Mouse (Mus musculus) right cerebral cortex, adult 2 months (tissue): ENCODE data around the gene Slc22a21.
"Not testable (repeated sequence)": the region's sequence is repeated elsewhere in the genome, so short reads cannot be mapped to it uniquely, and the experiment has no call there.

ENCODE experiments used
- DNase-seq, 2 experiments: peaks; one replicate each; pipeline ENCODE4 v3.0.0; 2021 to 2022; ENCODE audit warnings: low spot score in 2 of 2

The Slc22a21 gene

GRCm38 (mm10) chr11:54002147-54002760 lies 22.1 kb upstream of the Slc22a21 start:
- DNase-seq, result peak; percentile 81 to 82

- DNase-seq, result no peak
These were observed 17.5 kb upstream of the Slc22a21 start for GRCm38 (mm10) chr11:53997661-53998060.

GRCm38 (mm10) chr11:53992264-53992663 lies 12.1 kb upstream of the Slc22a21 start:
- DNase-seq, result no peak

GRCm38 (mm10) chr11:53989232-53989631 lies 9.1 kb upstream of the Slc22a21 start:
- DNase-seq, result no peak

GRCm38 (mm10) chr11:53988081-53988480 lies 7.9 kb upstream of the Slc22a21 start:
- no peak for DNase-seq

GRCm38 (mm10) chr11:53981396-53981795 lies 1.3 kb upstream of the Slc22a21 start:
- no peak for DNase-seq

- not testable (repeated sequence) for DNase-seq
These were observed 710 bp downstream of the Slc22a21 start for GRCm38 (mm10) chr11:53979456-53979787.

GRCm38 (mm10) chr11:53977672-53978071 lies 2.5 kb downstream of the Slc22a21 start:
- DNase-seq, result no peak

GRCm38 (mm10) chr11:53975559-53975958 lies 4.6 kb downstream of the Slc22a21 start:
- DNase-seq, result no peak

- peak in 1 of 2 experiments; percentile 5 for DNase-seq
These were observed 21.1 kb downstream of the Slc22a21 start for GRCm38 (mm10) chr11:53958984-53959383.

GRCm38 (mm10) chr11:53958176-53958575 lies 22.0 kb downstream of the Slc22a21 start:
- peak; percentile 3 to 5 for DNase-seq

- no peak for DNase-seq
These were observed 23.5 kb downstream of the Slc22a21 start for GRCm38 (mm10) chr11:53956636-53957035.

GRCm38 (mm10) chr11:53954653-53955052 lies 25.5 kb downstream of the Slc22a21 start:
- DNase-seq, result no peak

- DNase-seq, result peak in 1 of 2 experiments; percentile 10
These were observed 30.0 kb downstream of the Slc22a21 start for GRCm38 (mm10) chr11:53950133-53950532.

- not testable (repeated sequence) for DNase-seq
These were observed 48.2 kb downstream of the Slc22a21 start for GRCm38 (mm10) chr11:53931944-53932318.

GRCm38 (mm10) chr11:53931091-53931943 lies 48.8 kb downstream of the Slc22a21 start:
- peak; percentile 43 to 64 for DNase-seq

- DNase-seq, result no peak
These were observed 50.4 kb downstream of the Slc22a21 start for GRCm38 (mm10) chr11:53929741-53930140.

- DNase-seq, result no peak
These were observed 51.5 kb downstream of the Slc22a21 start for GRCm38 (mm10) chr11:53928585-53928984.

- no peak for DNase-seq
These were observed 53.8 kb downstream of the Slc22a21 start for GRCm38 (mm10) chr11:53926303-53926702.

GRCm38 (mm10) chr11:53918851-53919250 lies 61.3 kb downstream of the Slc22a21 start:
- no peak for DNase-seq

- no peak for DNase-seq
These were observed 69.1 kb downstream of the Slc22a21 start for GRCm38 (mm10) chr11:53911011-53911410.

GRCm38 (mm10) chr11:53908686-53909085 lies 71.4 kb downstream of the Slc22a21 start:
- no peak for DNase-seq

GRCm38 (mm10) chr11:53904534-53904925 lies 75.6 kb downstream of the Slc22a21 start:
- no peak for DNase-seq
